Mouse (Mus musculus): ENCODE data around the gene Srgap1.

Gene Srgap1

GRCm38 (mm10) chr10:121829034-121829433, 218.1 kb downstream of the Srgap1 start:
- DNase-seq (ENCODE audit: low read depth, low spot score), result no peak

- no peak for DNase-seq (ENCODE audit: low read depth, low spot score)
These were observed 224.4 kb downstream of the Srgap1 start for GRCm38 (mm10) chr10:121822674-121823073.

- DNase-seq (ENCODE audit: low read depth, low spot score), result no peak
These were observed 226.3 kb downstream of the Srgap1 start for GRCm38 (mm10) chr10:121820846-121821245.

GRCm38 (mm10) chr10:121817983-121818382, 229.1 kb downstream of the Srgap1 start:
- DNase-seq (ENCODE audit: low read depth, low spot score), result no peak

GRCm38 (mm10) chr10:121807771-121808170, 239.3 kb downstream of the Srgap1 start:
- no peak for DNase-seq (ENCODE audit: low read depth, low spot score)

- DNase-seq (ENCODE audit: low read depth, low spot score), result no peak
These were observed 240.3 kb downstream of the Srgap1 start for GRCm38 (mm10) chr10:121806806-121807205.

- DNase-seq (ENCODE audit: low read depth, low spot score), result no peak
These were observed 241.2 kb downstream of the Srgap1 start for GRCm38 (mm10) chr10:121805933-121806341.

- no peak for DNase-seq (ENCODE audit: low read depth, low spot score)
These were observed 242.6 kb downstream of the Srgap1 start for GRCm38 (mm10) chr10:121804551-121804950.

GRCm38 (mm10) chr10:121800041-121800440, 247.1 kb downstream of the Srgap1 start:
- DNase-seq (ENCODE audit: low read depth, low spot score), result no peak

GRCm38 (mm10) chr10:121796027-121796802, 250.9 kb downstream of the Srgap1 start:
- DNase-seq (ENCODE audit: low read depth, low spot score), result no peak

- no peak for DNase-seq (ENCODE audit: low read depth, low spot score)
These were observed 252.6 kb downstream of the Srgap1 start for GRCm38 (mm10) chr10:121794486-121794885.

- DNase-seq (ENCODE audit: low read depth, low spot score), result no peak
These were observed 254.5 kb downstream of the Srgap1 start for GRCm38 (mm10) chr10:121792661-121793060.

- DNase-seq (ENCODE audit: low read depth, low spot score), result no peak
These were observed 257.0 kb downstream of the Srgap1 start for GRCm38 (mm10) chr10:121790078-121790477.

- no peak for DNase-seq (ENCODE audit: low read depth, low spot score)
These were observed 258.6 kb downstream of the Srgap1 start for GRCm38 (mm10) chr10:121788536-121788935.

- DNase-seq (ENCODE audit: low read depth, low spot score), result no peak
These were observed 266.0 kb downstream of the Srgap1 start for GRCm38 (mm10) chr10:121781159-121781558.

GRCm38 (mm10) chr10:121775990-121776389, 271.1 kb downstream of the Srgap1 start:
- no peak for DNase-seq (ENCODE audit: low read depth, low spot score)

GRCm38 (mm10) chr10:121773813-121774212, 273.3 kb downstream of the Srgap1 start:
- DNase-seq (ENCODE audit: low read depth, low spot score), result no peak

GRCm38 (mm10) chr10:121770624-121771577, 276.2 kb downstream of the Srgap1 start:
- peak; percentile 11 for DNase-seq (ENCODE audit: low read depth, low spot score)

- DNase-seq (ENCODE audit: low read depth, low spot score), result no peak
These were observed 277.4 kb downstream of the Srgap1 start for GRCm38 (mm10) chr10:121769711-121770110.

- peak; percentile 14 for DNase-seq (ENCODE audit: low read depth, low spot score)
These were observed 279.8 kb downstream of the Srgap1 start for GRCm38 (mm10) chr10:121767295-121767694.

- peak; percentile 20 for DNase-seq (ENCODE audit: low read depth, low spot score)
These were observed 281.7 kb downstream of the Srgap1 start for GRCm38 (mm10) chr10:121765174-121766057.
